Mouse (Mus musculus) forebrain, embryonic 14.5 days (tissue): Measurements from ENCODE around the gene Tex21. TPM values are rescaled to one million over a fixed set of nuclear protein-coding genes. Genes with fewer than 3 reads are reported as not detected.

Experiments
- ATAC-seq: fragments of 200-750 bp; cut with Nextera tagmentation; 2 replicates; pipeline ENCODE4 v1.8.0; 2017; ENCODE audit warnings: mild to moderate bottlenecking, moderate library complexity
- DNase-seq: peaks from one replicate; pipeline ENCODE4 v3.0.0-alpha.2; 2015; ENCODE audit warnings: low spot score
- H3K27ac ChIP-seq: fragments of 300-500 bp; sonication (generic); 2 replicates; pipeline ENCODE4 v1.5.1; 2014; ENCODE audit warnings: low read depth, mild to moderate bottlenecking, control low read depth, low read length, moderate library complexity
- H3K27me3 ChIP-seq: fragments of 300-500 bp; sonication (generic); replicated peaks from 2 replicates; pipeline ENCODE4 v1.6.1; 2014; ENCODE audit warnings: low read length, control low read depth, mixed read lengths; ENCODE audit not compliant: control insufficient read depth, insufficient read depth
- H3K36me3 ChIP-seq: fragments of 300-500 bp; sonication (generic); 2 replicates; pipeline ENCODE4 v1.6.1; 2014; ENCODE audit warnings: low read length, control low read depth; ENCODE audit not compliant: control insufficient read depth, insufficient read depth
- H3K4me1 ChIP-seq: fragments of 300-500 bp; sonication (generic); 2 replicates; pipeline ENCODE4 v1.6.1; 2014; ENCODE audit warnings: antibody characterized with exemption, low read length, control low read depth; ENCODE audit not compliant: control insufficient read depth, insufficient read depth
- H3K4me2 ChIP-seq: fragments of 300-500 bp; sonication (generic); 2 replicates; pipeline ENCODE4 v1.6.1; 2014; ENCODE audit warnings: mild to moderate bottlenecking, control low read depth, low read length
- H3K4me3 ChIP-seq: fragments of 300-500 bp; sonication (generic); 2 replicates; pipeline ENCODE4 v1.5.1; 2014; ENCODE audit warnings: low read depth, low read length, control low read depth
- H3K9ac ChIP-seq: fragments of 300-500 bp; sonication (generic); 2 replicates; pipeline ENCODE4 v1.6.1; 2014; ENCODE audit warnings: mild to moderate bottlenecking, low read length, control low read depth, moderate library complexity
- H3K9me3 ChIP-seq: fragments of 300-500 bp; sonication (generic); replicated peaks from 2 replicates; pipeline ENCODE4 v1.6.1; 2016; ENCODE audit warnings: low read length, control low read depth, mixed read lengths; ENCODE audit not compliant: control insufficient read depth
- WGBS: fragments of 180-500 bp; shearing (Covaris S2); extraction: QIAGEN DNeasy Blood & Tissue Kit; methylation state at CpG from one replicate; pipeline ENCODE4 v1.1.7; 2014; 5-methylcytosine and 5-hydroxymethylcytosine counted together
- polyA plus RNA-seq: library from polyadenylated mRNA; unstranded; fragments of >200 nt; fragmentation: Nextera tagmentation; extraction: Ambion mirVana; gene quantifications from 2 replicates; pipeline ENCODE4 v1.2.1, GENCODE M21; 2014

Tex21 gene
- not detected in 2 replicates for polyA plus RNA-seq

DNA sequence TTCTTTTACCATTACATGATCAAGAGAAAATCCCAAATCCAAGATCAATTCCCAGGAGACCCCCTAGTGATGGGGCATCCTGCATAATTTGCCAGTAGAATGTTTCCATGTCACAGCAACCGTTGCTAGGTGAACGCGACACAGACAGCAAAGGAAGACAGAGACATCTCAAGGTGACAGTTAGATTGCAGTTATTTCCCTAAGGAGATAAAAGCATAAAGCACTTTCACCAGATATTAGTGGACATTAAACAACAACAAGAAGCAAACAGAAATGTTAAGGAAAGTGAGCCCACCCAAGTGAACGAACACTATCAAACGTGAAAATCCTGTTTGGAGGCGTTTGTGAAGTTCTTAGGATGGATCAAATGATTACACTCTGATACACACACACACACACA, at the start of gene Tex21:
Gene Tex21 (minus strand): TSS at position 101 of the 400 bp plus-strand sequence.
- no peaks in the 10 kb centered on the region for H3K27me3 ChIP-seq
- no peaks in the 10 kb centered on the region for H3K36me3 ChIP-seq
- no peak within 1 kb of the TSS for H3K27ac ChIP-seq
- no peak within 1 kb of the TSS for H3K4me3 ChIP-seq
- H3K9me3 ChIP-seq: no peaks in the 10 kb centered on the region
- no peaks in the 10 kb centered on the region for H3K4me1 ChIP-seq
- DNase-seq (no peak), ATAC-seq (no peak)
- no peak within 1 kb of the TSS for H3K9ac ChIP-seq
- WGBS: 82% methylated on average over 6 of the region's 6 CpGs
- no peak within 1 kb of the TSS for H3K4me2 ChIP-seq

DNA sequence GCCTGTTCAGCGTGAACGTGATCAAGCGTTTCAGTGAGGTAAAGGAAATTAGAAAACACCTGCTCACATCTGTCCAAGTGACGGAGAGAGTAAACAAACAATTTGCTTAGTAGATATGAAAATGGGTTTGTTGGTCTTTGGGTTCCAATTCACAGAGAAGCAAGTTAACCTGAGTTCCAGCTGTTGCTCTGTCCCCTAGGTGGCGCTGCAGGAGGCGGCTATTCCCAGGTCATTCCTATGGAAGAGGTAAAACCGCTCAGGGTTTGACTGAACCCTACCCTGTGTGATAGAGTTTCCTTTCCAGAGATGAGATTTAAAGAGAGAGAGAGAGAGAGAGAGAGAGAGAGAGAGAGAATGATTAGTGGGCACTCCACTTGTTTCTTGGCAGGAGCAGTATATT, 46.6 kb upstream of the Tex21 start:
- Histone ChIP-seq H3K36me3 (peaks cover 49% of the 10 kb centered on the region), H3K4me2 (no peak overlapping the region), H3K4me3 (no peak overlapping the region), H3K9me3 (no peaks in the 10 kb centered on the region), H3K4me1 (peaks cover 3% of the 10 kb centered on the region; the same call in 1 of the 2 replicates), H3K27me3 (no peaks in the 10 kb centered on the region), H3K27ac (no peak overlapping the region), H3K9ac (no peak overlapping the region)
- WGBS: 60% methylated on average over 7 of the region's 7 CpGs
- DNase-seq (peak; percentile 50), ATAC-seq (no peak)

DNA sequence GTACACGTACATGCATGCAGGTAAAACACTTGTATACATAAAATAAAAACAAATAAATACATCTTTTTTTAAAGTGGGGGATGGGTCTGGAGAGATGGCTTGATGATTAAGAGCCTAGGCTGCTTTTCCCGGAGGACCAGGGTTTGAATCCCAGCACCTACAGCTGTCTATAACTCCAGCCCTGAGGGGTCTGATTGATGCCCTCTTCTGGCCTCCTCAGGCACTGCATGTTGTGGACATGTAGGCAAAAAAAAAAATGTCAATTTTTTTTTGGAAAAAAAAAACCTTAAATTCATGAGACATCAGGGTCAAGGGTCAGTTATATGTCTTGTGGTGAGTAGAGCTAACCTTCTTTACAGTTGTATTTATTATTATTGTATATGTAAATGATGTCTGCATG, 43.7 kb upstream of the Tex21 start:
- Histone ChIP-seq H3K4me1 (peaks cover 10% of the 10 kb centered on the region), H3K36me3 (peaks cover 41% of the 10 kb centered on the region; the same call in 1 of the 2 replicates)
- WGBS: 98% methylated on average over 2 of the region's 2 CpGs

DNA sequence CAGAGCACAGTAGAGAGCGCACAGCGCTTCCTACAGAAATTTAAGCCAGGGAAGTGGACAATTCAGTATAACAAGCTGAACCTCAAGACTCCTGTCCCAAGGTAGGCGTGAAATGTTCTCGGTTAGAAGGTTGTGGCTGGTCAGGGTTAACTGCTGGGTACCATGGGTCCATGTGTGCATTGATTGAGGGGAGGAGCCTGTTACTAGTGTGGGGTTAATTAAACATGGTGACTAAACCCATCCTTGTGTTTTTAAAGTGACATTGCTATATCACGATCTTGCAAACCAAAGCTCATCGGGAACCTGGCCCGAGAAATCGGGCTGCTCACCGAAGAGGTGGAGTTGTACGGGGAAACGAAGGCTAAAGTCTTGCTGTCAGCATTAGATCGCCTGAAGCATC, 42.9 kb upstream of the Tex21 start:
- Histone ChIP-seq H3K9me3 (no peaks in the 10 kb centered on the region), H3K4me1 (peaks cover 10% of the 10 kb centered on the region), H3K9ac (no peak overlapping the region), H3K4me3 (no peak overlapping the region), H3K27me3 (no peaks in the 10 kb centered on the region), H3K36me3 (peaks cover 34% of the 10 kb centered on the region; the same call in 1 of the 2 replicates), H3K4me2 (no peak overlapping the region), H3K27ac (0 out of 2 replicates have a peak overlapping the region, but pooled peaks have one; percentile 70)
- no peak for DNase-seq
- ATAC-seq: no peak
- WGBS: 95% methylated on average over 12 of the region's 12 CpGs

More for the DNA sequence above, 43.7 kb upstream of the Tex21 start:
- no peak overlapping the region for H3K4me3 ChIP-seq
- ATAC-seq (no peak), DNase-seq (no peak)
- H3K4me2 ChIP-seq: no peak overlapping the region
- no peak overlapping the region for H3K27ac ChIP-seq
- H3K9me3 ChIP-seq: no peaks in the 10 kb centered on the region
- H3K9ac ChIP-seq: no peak overlapping the region
- H3K27me3 ChIP-seq: no peaks in the 10 kb centered on the region

DNA sequence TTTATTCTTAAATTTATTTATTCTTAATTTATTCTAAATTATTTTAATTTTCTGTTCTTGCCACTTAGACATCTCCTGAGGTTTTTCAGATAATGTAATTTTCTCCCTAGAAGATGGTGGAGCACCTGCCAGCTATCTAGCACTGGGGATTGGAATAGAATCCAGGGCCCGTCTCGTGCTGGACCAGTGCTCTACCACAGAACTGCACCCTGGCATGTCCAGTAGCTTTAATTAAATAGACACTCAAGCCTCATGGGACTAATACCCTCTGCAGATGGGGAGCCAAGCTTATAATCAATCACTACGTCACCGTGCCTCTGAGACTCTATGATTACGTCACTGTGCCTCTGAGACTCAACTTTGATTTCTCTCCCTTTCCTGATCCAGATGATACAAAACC, 41.9 kb upstream of the Tex21 start:
- H3K36me3 ChIP-seq: peaks cover 34% of the 10 kb centered on the region
- peaks cover 10% of the 10 kb centered on the region for H3K4me1 ChIP-seq
- H3K27me3 ChIP-seq: no peaks in the 10 kb centered on the region
- no peak overlapping the region for H3K4me2 ChIP-seq
- 40% methylated on average over 5 of the region's 5 CpGs for WGBS
- ATAC-seq (peak; percentile 67), DNase-seq (peak; percentile 44)
- H3K27ac ChIP-seq: peak overlapping the region; percentile 70
- no peak overlapping the region for H3K4me3 ChIP-seq
- H3K9ac ChIP-seq: no peak overlapping the region
- no peaks in the 10 kb centered on the region for H3K9me3 ChIP-seq

DNA sequence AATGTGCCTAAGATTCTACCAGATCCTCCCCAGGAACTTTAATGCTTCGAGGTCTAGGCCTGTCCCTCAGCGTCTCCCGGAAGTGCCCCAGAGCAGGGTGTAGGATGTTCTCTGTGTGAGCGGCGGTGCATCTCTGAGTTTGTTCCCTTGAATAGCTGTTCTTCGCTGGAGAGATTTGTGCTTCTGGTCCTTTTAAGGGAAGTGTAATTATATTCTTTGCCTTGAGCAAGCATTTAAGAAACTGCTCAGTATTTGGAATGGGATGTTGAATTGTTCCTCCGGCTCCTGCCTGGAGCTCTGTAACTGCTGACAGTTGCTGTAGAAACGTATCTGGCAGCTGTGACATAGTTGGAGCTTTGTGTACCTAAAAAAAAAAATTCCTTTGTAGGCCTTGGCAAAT, 41.4 kb upstream of the Tex21 start:
- Histone ChIP-seq H3K4me2 (no peak overlapping the region), H3K9ac (0 out of 2 replicates have a peak overlapping the region, but pooled peaks have one; percentile 10), H3K4me3 (no peak overlapping the region), H3K27me3 (no peaks in the 10 kb centered on the region), H3K36me3 (peaks cover 36% of the 10 kb centered on the region), H3K27ac (peak overlapping the region; percentile 77), H3K9me3 (no peaks in the 10 kb centered on the region), H3K4me1 (peaks cover 10% of the 10 kb centered on the region)
- WGBS: 13% methylated on average over 8 of the region's 8 CpGs
- peak; percentile 80 for DNase-seq
- peak; percentile 70 for ATAC-seq

DNA sequence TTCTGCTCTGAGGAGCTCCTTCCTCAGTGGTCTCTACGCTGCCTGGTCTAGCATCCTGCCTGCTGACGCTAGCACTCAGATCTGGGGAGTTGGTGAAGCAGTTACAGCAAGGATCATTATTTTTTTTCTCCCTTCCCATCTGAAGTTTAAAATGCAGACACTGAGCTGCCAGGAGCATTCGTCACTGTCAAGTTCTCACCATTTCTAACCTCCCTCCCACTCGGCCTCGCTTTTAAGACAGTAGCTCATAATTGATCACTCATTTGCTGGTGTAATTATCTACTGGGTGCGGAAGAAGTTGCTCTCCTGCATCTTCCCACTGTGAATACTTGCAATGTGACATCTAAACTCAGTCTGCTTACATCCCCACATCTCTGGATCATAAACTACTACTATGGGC, 38.9 kb upstream of the Tex21 start:
- Histone ChIP-seq H3K9me3 (no peaks in the 10 kb centered on the region), H3K27ac (no peak overlapping the region), H3K4me3 (no peak overlapping the region), H3K9ac (no peak overlapping the region), H3K36me3 (peaks cover 21% of the 10 kb centered on the region), H3K4me1 (peaks cover 14% of the 10 kb centered on the region), H3K27me3 (no peaks in the 10 kb centered on the region), H3K4me2 (no peak overlapping the region)
- 91% methylated on average over 6 of the region's 6 CpGs for WGBS
- ATAC-seq (no peak), DNase-seq (no peak)

DNA sequence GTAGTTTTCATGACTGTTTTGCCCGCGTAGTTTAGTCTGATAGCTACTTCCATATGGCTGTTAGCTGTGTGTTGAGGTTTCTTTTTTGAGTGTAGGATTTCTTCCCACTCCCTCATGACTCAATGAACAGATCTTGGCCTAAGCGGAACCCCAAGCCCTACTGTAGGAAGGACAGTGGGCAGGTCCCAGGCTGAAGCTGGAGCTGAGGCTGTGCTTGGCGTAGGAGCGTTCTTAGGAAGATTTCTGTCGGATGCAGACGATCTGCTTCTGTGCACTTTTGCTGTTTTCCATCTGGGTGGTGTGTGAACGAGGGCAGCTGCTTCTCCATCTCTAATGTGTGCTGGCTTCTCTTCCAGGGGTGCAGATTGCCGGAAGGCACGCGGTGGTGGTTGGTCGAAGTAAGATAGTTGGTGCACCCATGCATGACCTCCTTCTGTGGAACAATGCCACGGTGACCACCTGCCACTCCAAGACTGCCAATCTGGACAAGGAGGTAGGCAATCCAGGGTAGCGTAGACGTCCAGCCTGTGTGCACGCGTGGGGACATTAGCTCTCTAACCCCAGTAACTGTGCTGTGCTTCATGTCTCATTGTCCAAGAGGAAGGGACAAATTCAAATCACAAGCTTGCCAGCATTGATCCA, 36.1 kb upstream of the Tex21 start:
- no peak overlapping the region for H3K4me3 ChIP-seq
- H3K9me3 ChIP-seq: no peaks in the 10 kb centered on the region
- no peaks in the 10 kb centered on the region for H3K27me3 ChIP-seq
- WGBS: 88% methylated on average over 17 of the region's 17 CpGs
- H3K9ac ChIP-seq: no peak overlapping the region
- H3K27ac ChIP-seq: no peak overlapping the region
- H3K4me1 ChIP-seq: peaks cover 7% of the 10 kb centered on the region
- ATAC-seq (no peak), DNase-seq (no peak)
- H3K36me3 ChIP-seq: peaks cover 19% of the 10 kb centered on the region
- no peak overlapping the region for H3K4me2 ChIP-seq

DNA sequence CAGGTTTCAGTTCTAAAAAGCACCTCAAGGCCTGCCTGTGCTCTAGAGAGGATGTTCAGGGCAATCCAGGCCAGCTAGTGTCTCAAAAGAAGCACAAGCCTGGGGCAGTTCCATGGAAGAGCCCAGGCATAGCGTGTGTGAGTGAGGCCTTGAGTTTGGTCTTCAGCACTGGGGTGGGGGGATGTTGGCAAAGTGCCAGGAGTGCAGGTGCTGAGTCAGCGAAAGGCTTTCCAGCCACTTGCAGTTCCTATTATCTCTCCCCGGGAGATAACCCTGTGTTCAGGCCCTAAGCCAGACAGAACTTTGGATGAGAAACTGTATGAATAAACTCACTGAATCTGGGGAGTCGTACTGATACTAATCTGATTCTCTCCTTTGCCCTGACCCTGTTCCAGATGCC, 35.6 kb upstream of the Tex21 start:
- no peaks in the 10 kb centered on the region for H3K9me3 ChIP-seq
- H3K27ac ChIP-seq: no peak overlapping the region
- peaks cover 19% of the 10 kb centered on the region for H3K36me3 ChIP-seq
- no peak overlapping the region for H3K9ac ChIP-seq
- peak; percentile 53 for DNase-seq
- peaks cover 4% of the 10 kb centered on the region; the same call in 1 of the 2 replicates for H3K4me1 ChIP-seq
- 26% methylated on average over 4 of the region's 4 CpGs for WGBS
- H3K4me2 ChIP-seq: no peak overlapping the region
- H3K27me3 ChIP-seq: no peaks in the 10 kb centered on the region
- peak; percentile 40 for ATAC-seq
- H3K4me3 ChIP-seq: no peak overlapping the region
